Mouse (Mus musculus) embryonic fibroblast, embryonic 13.5 days (primary cell): Measurements from ENCODE around the gene 4933434E20Rik.

Experiments
- CTCF ChIP-seq: IDR thresholded peaks from 2 replicates; pipeline ENCODE4 v1.5.1; 2011; ENCODE audit warnings: mild to moderate bottlenecking, control low read depth, low read length, moderate library complexity, borderline replicate concordance; ENCODE audit not compliant: insufficient read depth
- POLR2A ChIP-seq: IDR thresholded peaks from 2 replicates; pipeline ENCODE4 v1.6.1; 2011; ENCODE audit warnings: low read depth, mild to moderate bottlenecking, control low read depth, low read length, moderate library complexity

DNA sequence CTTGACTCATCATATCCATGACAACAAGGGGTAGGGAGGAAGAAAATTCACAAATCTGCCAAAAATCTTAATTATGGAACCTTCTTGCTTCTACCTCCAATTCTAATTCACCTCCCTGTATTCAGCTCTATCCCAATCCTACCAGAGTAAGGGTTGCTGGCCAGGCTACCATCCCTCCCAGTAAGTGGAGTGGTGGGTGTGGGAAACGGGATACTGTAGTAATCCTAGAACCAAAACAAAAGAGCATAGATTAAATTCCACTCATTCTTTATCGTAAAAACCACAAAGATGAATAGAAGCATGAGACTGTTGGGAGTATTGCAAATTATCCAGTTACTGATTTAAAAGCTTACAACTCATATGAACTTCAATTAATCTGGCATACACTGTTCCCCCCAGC is 41.1 kb upstream of the 4933434E20Rik start:
- TF ChIP-seq CTCF: no peak
- no peak for TF ChIP-seq POLR2A
